Mouse (Mus musculus): ENCODE measurements at regions not wholly inside any gene's neighbourhood (a gene's known extent, or its start where the extent isn't known, plus 50 kb on each side); places are given as distances from the start of the nearest gene placed in this dataset. TPM values are rescaled to one million over a fixed set of nuclear protein-coding genes. Genes with fewer than 3 reads are reported as not detected.

DNA sequence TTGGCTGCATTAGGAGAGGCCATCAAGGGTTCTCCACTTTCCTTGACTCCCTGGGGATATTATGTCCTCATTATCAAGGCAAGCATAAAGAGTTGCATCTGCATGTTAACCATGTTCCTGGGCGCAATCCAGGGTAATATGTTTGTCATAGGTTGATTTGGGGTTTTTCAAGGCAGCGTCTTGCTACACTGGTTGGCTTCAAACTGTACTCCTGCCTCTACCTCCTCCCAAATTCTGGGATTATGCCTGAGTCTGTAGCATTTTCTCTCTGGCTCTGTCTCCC lies 65.1 kb upstream of the Med13l start:
- H3K36me3 ChIP-seq = peaks cover 14% of the 10 kb centered on the region; the same call in 1 of the 2 replicates
- 0 out of 2 replicates have a peak overlapping the region, but pooled peaks have one; percentile 15 for H3K4me2 ChIP-seq
- H3K27ac ChIP-seq = peak overlapping the region; percentile 81
- no peaks in the 10 kb centered on the region for H3K27me3 ChIP-seq (replicated peaks)
- ATAC-seq = no peak
- H3K9ac ChIP-seq = peak overlapping the region; percentile 43; the same call in 1 of the 2 replicates
- peaks cover 69% of the 10 kb centered on the region for H3K4me1 ChIP-seq
- H3K4me3 ChIP-seq = no peak overlapping the region
- 64% methylated on average over 2 of the region's 2 CpGs for WGBS (ENCODE audit: insufficient replicate concordance)
- H3K9me3 ChIP-seq (replicated peaks) = peaks cover 17% of the 10 kb centered on the region

DNA sequence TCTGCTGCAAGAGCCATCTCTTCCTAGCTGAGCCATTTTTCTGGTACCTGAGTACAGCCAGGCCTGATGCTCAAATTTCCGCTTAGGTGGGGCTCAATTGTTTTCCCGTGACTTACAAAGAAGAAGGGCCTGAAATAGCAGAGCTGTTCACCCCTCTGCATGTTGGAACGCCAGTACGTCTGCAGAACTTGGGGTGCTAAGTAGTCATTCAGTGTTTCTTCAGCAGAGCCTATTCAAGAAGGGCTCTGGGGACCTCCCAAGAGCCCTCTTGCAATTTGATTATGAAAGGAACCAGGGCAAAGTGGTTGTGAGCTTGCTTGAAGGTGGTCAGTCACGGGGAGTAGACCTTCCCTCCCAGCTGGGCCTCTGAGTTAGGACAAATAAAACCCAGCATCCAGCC lies 58.9 kb upstream of the Med13l start:
- no peaks in the 10 kb centered on the region for H3K36me3 ChIP-seq
- no peaks in the 10 kb centered on the region; the same call in 1 of the 2 replicates for H3K27me3 ChIP-seq (replicated peaks)
- peaks cover 42% of the 10 kb centered on the region for H3K4me1 ChIP-seq
- H3K4me3 ChIP-seq = no peak overlapping the region
- no peak overlapping the region for H3K9ac ChIP-seq
- ATAC-seq = no peak
- H3K27ac ChIP-seq = no peak overlapping the region
- H3K4me2 ChIP-seq = no peak overlapping the region
- no peaks in the 10 kb centered on the region for H3K9me3 ChIP-seq (replicated peaks)
- WGBS (ENCODE audit: insufficient replicate concordance) = 81% methylated on average over 5 of the region's 5 CpGs

DNA sequence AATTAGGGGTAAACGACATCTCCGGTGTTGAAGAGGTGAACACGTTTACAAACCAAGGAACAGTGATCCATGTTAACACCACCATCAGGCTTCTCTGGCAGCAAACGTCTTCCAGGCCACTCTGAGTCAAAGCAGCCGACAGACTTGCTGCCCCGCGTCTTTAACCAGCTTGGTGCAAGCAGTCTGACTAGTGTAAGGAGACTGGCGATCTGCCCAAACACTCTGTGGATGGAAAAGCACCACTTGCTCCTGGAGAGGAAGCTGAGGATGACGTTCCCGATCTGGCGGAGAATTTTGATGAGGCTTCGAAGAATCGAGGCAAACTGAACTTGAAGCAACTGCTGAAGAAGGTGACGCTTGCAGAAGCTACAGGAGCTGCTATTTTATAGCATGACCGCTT lies 57.5 kb upstream of the Med13l start:
- Histone ChIP-seq H3K27ac (no peak overlapping the region), H3K4me2 (no peak overlapping the region), H3K36me3 (no peaks in the 10 kb centered on the region), H3K9ac (no peak overlapping the region), H3K9me3 (replicated peaks) (no peaks in the 10 kb centered on the region), H3K27me3 (replicated peaks) (no peaks in the 10 kb centered on the region; the same call in 1 of the 2 replicates), H3K4me1 (peaks cover 39% of the 10 kb centered on the region), H3K4me3 (no peak overlapping the region)
- ATAC-seq = no peak
- WGBS (ENCODE audit: insufficient replicate concordance) = 71% methylated on average over 15 of the region's 15 CpGs

DNA sequence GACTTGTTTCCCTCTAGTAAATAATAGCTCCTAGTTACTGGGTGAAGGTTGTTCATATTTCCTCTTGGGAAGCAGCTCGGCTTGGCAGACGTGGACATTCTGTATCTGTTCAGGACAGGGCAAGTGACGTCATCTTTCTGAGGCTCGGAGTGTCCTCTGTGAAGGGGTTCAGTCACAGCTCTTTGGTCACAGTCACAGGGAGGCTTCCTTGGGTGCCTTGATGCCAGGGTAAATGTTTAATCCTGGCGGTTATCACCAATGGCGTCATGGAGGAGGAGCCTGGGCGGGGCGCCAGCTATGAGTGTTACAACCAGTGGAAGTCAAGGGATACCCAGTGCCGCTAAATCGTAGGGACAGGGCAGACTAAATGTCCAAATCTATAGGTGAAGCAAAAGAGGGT lies 56.3 kb upstream of the Med13l start:
- Histone ChIP-seq H3K4me1 (peaks cover 44% of the 10 kb centered on the region), H3K4me3 (no peak overlapping the region), H3K9me3 (replicated peaks) (no peaks in the 10 kb centered on the region), H3K27ac (peak overlapping the region; percentile 82), H3K36me3 (no peaks in the 10 kb centered on the region), H3K4me2 (peak overlapping the region; percentile 44; the same call in 1 of the 2 replicates), H3K27me3 (replicated peaks) (peaks cover 3% of the 10 kb centered on the region; the same call in 1 of the 2 replicates), H3K9ac (no peak overlapping the region)
- 82% methylated on average over 10 of the region's 10 CpGs for WGBS (ENCODE audit: insufficient replicate concordance)
- 0 out of 2 replicates have a peak, but pooled peaks have one; percentile 28 for ATAC-seq

DNA sequence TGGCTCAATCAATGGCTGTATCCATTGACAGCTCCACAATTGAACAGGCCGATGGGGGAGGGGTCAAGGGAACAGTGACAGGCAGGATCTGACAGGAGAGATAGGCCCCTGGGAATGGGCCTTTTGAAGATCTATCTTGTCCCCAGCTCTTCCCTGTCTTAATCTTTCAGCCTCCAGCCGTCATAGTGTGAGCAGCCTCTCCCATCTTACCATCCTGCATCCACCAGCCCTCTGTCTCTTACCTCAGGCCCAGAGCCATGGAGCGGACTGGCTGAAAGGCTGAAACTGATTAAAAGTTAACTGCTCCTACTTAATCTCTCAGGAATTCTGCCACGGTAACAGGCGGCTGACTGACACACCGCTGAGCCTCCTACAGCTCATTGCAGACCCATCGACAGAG lies 55.6 kb upstream of the Med13l start:
- peak overlapping the region; percentile 44 for H3K4me2 ChIP-seq
- no peaks in the 10 kb centered on the region for H3K9me3 ChIP-seq (replicated peaks)
- H3K27ac ChIP-seq = peak overlapping the region; percentile 82
- H3K4me3 ChIP-seq = no peak overlapping the region
- H3K27me3 ChIP-seq (replicated peaks) = peaks cover 6% of the 10 kb centered on the region; the same call in 1 of the 2 replicates
- H3K9ac ChIP-seq = peak overlapping the region; percentile 35; the same call in 1 of the 2 replicates
- peak; percentile 97 for ATAC-seq
- H3K4me1 ChIP-seq = peaks cover 47% of the 10 kb centered on the region
- 24% methylated on average over 7 of the region's 7 CpGs for WGBS (ENCODE audit: insufficient replicate concordance)
- no peaks in the 10 kb centered on the region for H3K36me3 ChIP-seq

DNA sequence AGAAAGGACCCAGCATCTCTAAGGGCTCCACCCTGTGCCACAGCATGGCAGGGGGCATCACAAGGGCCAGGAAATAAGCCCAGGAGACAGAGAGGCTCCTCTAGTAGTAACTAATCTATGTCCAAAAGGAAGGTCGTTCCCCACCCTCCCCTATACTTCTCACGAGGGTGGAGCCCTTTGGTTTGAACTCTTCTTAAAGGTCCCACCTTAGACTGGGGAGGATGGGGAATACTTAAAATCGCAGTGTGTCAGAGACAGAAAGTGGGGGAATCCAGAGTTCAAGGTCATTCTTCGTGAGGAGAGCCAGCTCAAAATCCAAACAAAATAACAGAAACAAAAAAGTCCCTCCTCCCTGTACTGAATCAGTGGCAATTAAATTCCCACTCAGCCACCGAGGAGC lies 50.6 kb upstream of the Med13l start:
- Histone ChIP-seq H3K36me3 (no peaks in the 10 kb centered on the region), H3K4me2 (no peak overlapping the region), H3K4me3 (no peak overlapping the region), H3K9me3 (replicated peaks) (no peaks in the 10 kb centered on the region), H3K4me1 (peaks cover 46% of the 10 kb centered on the region), H3K9ac (no peak overlapping the region), H3K27me3 (replicated peaks) (peaks cover 35% of the 10 kb centered on the region), H3K27ac (no peak overlapping the region)
- 50% methylated on average over 5 of the region's 5 CpGs for WGBS (ENCODE audit: insufficient replicate concordance)
- no peak for ATAC-seq

Small RNA genes lying in the stretch of these regions (microRNA-seq; reads per million reads assigned to microRNA genes)
- not detected for gene Gm26455

Data from liver, embryonic 12.5 days (tissue).